Mouse (Mus musculus) adrenal gland, adult 18-20 months (tissue): ENCODE data around the gene Bmp8a. TPM values are rescaled to one million over a fixed set of nuclear protein-coding genes. Genes with fewer than 3 reads are reported as not detected.
"Not testable (repeated sequence)": the region's sequence is repeated elsewhere in the genome, so short reads cannot be mapped to it uniquely, and the experiment has no call there.

Source experiments
- DNase-seq, 2 experiments: peaks; one replicate each; pipeline ENCODE4 v3.0.0; 2021 to 2022; ENCODE audit warnings: low spot score in 2 of 2
- long read RNA-seq, 2 experiments: library from polyadenylated mRNA; stranded (forward); transcript quantifications; one replicate each; pipeline ENCODE4 v2.0.0; 2021
- total RNA-seq, 2 experiments: library from RNA; stranded (reverse); gene quantifications; 1 replicate in 1 of 2; 2 replicates in 1 of 2; pipeline ENCODE4 v1.2.3; 2021

The Bmp8a gene
- total RNA-seq: not detected
- long read RNA-seq, experiment 1: 0 reads
- long read RNA-seq, experiment 2: 0 reads

GRCm38 (mm10) chr4:123342642-123343470 lies at the start of gene Bmp8a:
Bmp8a (minus strand) TSS chr4:123343252.
- DNase-seq: peak; percentile 70 to 73

GRCm38 (mm10) chr4:123392187-123392586 lies 49.1 kb upstream of the Bmp8a start:
- DNase-seq: peak in 1 of 2 experiments; percentile 36

- DNase-seq: no peak
Observed at GRCm38 (mm10) chr4:123385028-123385427, 42.0 kb upstream of the Bmp8a start.

- DNase-seq: no peak
Observed at GRCm38 (mm10) chr4:123383173-123383572, 40.1 kb upstream of the Bmp8a start.

GRCm38 (mm10) chr4:123382051-123382450 lies 39.0 kb upstream of the Bmp8a start:
- DNase-seq: no peak

- no peak for DNase-seq
Observed at GRCm38 (mm10) chr4:123381598-123381997, 38.5 kb upstream of the Bmp8a start.

GRCm38 (mm10) chr4:123376031-123376430 lies 33.0 kb upstream of the Bmp8a start:
- DNase-seq: no peak

GRCm38 (mm10) chr4:123374316-123375008 lies 31.4 kb upstream of the Bmp8a start:
- DNase-seq: no peak

- DNase-seq: no peak
Observed at GRCm38 (mm10) chr4:123363555-123363954, 20.5 kb upstream of the Bmp8a start.

- DNase-seq: no peak
Observed at GRCm38 (mm10) chr4:123360771-123361170, 17.7 kb upstream of the Bmp8a start.

GRCm38 (mm10) chr4:123358613-123359012 lies 15.6 kb upstream of the Bmp8a start:
- no peak for DNase-seq

GRCm38 (mm10) chr4:123355941-123356340 lies 12.9 kb upstream of the Bmp8a start:
- DNase-seq: no peak

GRCm38 (mm10) chr4:123353271-123353877 lies 10.3 kb upstream of the Bmp8a start:
- DNase-seq: peak in 1 of 2 experiments; percentile 20

- no peak for DNase-seq
Observed at GRCm38 (mm10) chr4:123343471-123343789, 378 bp upstream of the Bmp8a start.

- DNase-seq: no peak
Observed at GRCm38 (mm10) chr4:123342091-123342641, 886 bp downstream of the Bmp8a start.

GRCm38 (mm10) chr4:123340232-123340631 lies 2.8 kb downstream of the Bmp8a start:
- no peak for DNase-seq

- DNase-seq: no peak
Observed at GRCm38 (mm10) chr4:123337693-123338092, 5.4 kb downstream of the Bmp8a start.

- DNase-seq: no peak
Observed at GRCm38 (mm10) chr4:123335796-123336585, 7.1 kb downstream of the Bmp8a start.

GRCm38 (mm10) chr4:123335244-123335643 lies 7.8 kb downstream of the Bmp8a start:
- DNase-seq: not testable (repeated sequence)

- no peak for DNase-seq
Observed at GRCm38 (mm10) chr4:123334177-123334576, 8.9 kb downstream of the Bmp8a start.

GRCm38 (mm10) chr4:123333151-123333550 lies 9.9 kb downstream of the Bmp8a start:
- no peak for DNase-seq
